Mouse (Mus musculus) liver, embryonic 16.5 days (tissue): ENCODE data around the gene Gm21969. TPM values are rescaled to one million over a fixed set of nuclear protein-coding genes. Genes with fewer than 3 reads are reported as not detected.

Experiments
- ATAC-seq: fragments of 200-750 bp; cut with Nextera tagmentation; 2 replicates; pipeline ENCODE4 v1.8.0; 2017; ENCODE audit warnings: low read depth, mild to moderate bottlenecking, moderate number of reproducible peaks, moderate library complexity
- H3K27ac ChIP-seq: fragments of 300-500 bp; sonication (generic); 2 replicates; pipeline ENCODE4 v1.5.1; 2014; ENCODE audit warnings: mild to moderate bottlenecking, low read length
- H3K27me3 ChIP-seq: fragments of 300-500 bp; sonication (generic); 2 replicates; pipeline ENCODE4 v1.6.1; 2014; ENCODE audit warnings: low read depth, low read length, mixed read lengths; ENCODE audit not compliant: control insufficient read depth, insufficient read depth
- H3K36me3 ChIP-seq: fragments of 300-500 bp; sonication (generic); 2 replicates; pipeline ENCODE4 v1.6.1; 2014; ENCODE audit warnings: mild to moderate bottlenecking; ENCODE audit not compliant: control insufficient read depth, insufficient read depth
- H3K4me1 ChIP-seq: fragments of 300-500 bp; sonication (generic); 2 replicates; pipeline ENCODE4 v1.6.1; 2014; ENCODE audit warnings: low read depth, low read length, mixed read lengths; ENCODE audit not compliant: control insufficient read depth
- H3K4me2 ChIP-seq: fragments of 300-500 bp; sonication (generic); 2 replicates; pipeline ENCODE4 v1.6.1; 2014; ENCODE audit warnings: low read depth, low read length, mixed read lengths
- H3K4me3 ChIP-seq: fragments of 300-500 bp; sonication (generic); 2 replicates; pipeline ENCODE4 v1.5.1; 2014; ENCODE audit warnings: low read depth, mild to moderate bottlenecking, low read length
- H3K9ac ChIP-seq: fragments of 300-500 bp; sonication (generic); 2 replicates; pipeline ENCODE4 v1.6.1; 2014; ENCODE audit warnings: low read depth, low read length
- H3K9me3 ChIP-seq: fragments of 300-500 bp; sonication (generic); replicated peaks from 2 replicates; pipeline ENCODE4 v1.6.1; 2016; ENCODE audit warnings: low read length; ENCODE audit not compliant: control insufficient read depth
- WGBS: fragments of 180-500 bp; shearing (Covaris S2); extraction: QIAGEN DNeasy Blood & Tissue Kit; methylation state at CpG from one replicate; pipeline ENCODE4 v1.1.7; 2014; ENCODE audit not compliant: insufficient replicate concordance; 5-methylcytosine and 5-hydroxymethylcytosine counted together
- polyA plus RNA-seq: library from polyadenylated mRNA; unstranded; fragments of >200 nt; fragmentation: Nextera tagmentation; extraction: Ambion mirVana; gene quantifications from 2 replicates; pipeline ENCODE4 v1.2.1, GENCODE M21; 2015

The Gm21969 gene
- polyA plus RNA-seq, 1 experiment from 2014 or later: 0.02 TPM

DNA sequence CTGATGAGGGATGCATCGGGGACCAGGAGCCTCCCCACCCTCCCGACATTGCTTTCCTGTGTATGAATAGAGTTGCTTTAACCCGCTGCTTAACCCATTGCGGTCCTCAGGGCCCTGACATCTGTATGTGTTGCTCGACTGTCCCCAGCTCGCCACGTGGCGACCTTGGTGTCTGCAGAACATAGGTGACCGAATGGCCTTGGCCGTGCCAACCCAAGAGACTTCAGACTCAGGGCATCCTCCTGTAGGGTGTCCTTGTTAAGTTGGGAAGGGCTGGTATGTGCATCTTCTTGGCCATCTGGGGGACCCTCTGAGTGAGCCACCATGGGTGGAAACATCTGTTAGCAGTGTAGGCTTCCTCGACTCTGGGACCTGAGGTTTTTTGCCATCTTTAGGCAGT lies 2.2 kb downstream of the Gm21969 start:
- ATAC-seq: no peak
- WGBS: 64% methylated on average over 11 of the region's 11 CpGs
- peaks cover 11% of the 10 kb centered on the region for H3K4me1 ChIP-seq

GRCm38 (mm10) chr4:139606732-139607131 lies 3.7 kb downstream of the Gm21969 start:
- Histone ChIP-seq H3K4me2 (no peak overlapping the region), H3K4me1 (peaks cover 8% of the 10 kb centered on the region), H3K27me3 (no peaks in the 10 kb centered on the region), H3K36me3 (no peaks in the 10 kb centered on the region), H3K4me3 (no peak overlapping the region), H3K9ac (no peak overlapping the region), H3K9me3 (no peaks in the 10 kb centered on the region), H3K27ac (no peak overlapping the region)
- ATAC-seq: no peak
- WGBS: 74% methylated on average over 5 of the region's 5 CpGs

More for the DNA sequence above, 2.2 kb downstream of the Gm21969 start:
- no peaks in the 10 kb centered on the region for H3K27me3 ChIP-seq
- no peaks in the 10 kb centered on the region for H3K9me3 ChIP-seq
- H3K4me2 ChIP-seq: no peak overlapping the region
- H3K9ac ChIP-seq: no peak overlapping the region
- no peak overlapping the region for H3K27ac ChIP-seq
- no peak overlapping the region for H3K4me3 ChIP-seq
- no peaks in the 10 kb centered on the region for H3K36me3 ChIP-seq

GRCm38 (mm10) chr4:139608975-139609374 lies 6.0 kb downstream of the Gm21969 start:
- Histone ChIP-seq H3K4me3 (no peak overlapping the region), H3K36me3 (peaks cover 9% of the 10 kb centered on the region), H3K27ac (no peak overlapping the region), H3K4me1 (no peaks in the 10 kb centered on the region), H3K4me2 (no peak overlapping the region), H3K9ac (no peak overlapping the region), H3K9me3 (peaks cover 2% of the 10 kb centered on the region; the same call in 1 of the 2 replicates), H3K27me3 (no peaks in the 10 kb centered on the region)
- no peak for ATAC-seq
- 43% methylated on average over 4 of the region's 4 CpGs for WGBS

DNA sequence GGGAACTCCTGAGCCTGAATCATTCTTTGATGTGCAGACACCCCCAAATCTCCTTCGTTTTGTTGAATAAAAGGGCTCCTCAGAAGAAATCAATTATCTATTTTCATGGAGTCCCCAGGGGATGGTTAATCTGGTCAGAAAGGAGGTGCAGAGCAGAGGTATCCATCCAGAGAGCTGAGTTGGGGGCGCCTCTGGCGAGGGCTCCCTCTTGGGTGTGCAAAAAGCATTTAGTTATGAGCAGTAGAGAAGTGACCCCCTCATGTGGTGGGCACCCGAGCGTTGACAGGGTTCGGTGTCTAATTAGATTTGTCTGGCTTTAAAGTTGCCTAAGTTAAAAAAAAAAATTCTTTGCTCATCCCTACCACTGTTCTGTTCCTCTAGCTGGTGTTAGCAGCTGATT lies 8.0 kb downstream of the Gm21969 start:
- no peak overlapping the region for H3K9ac ChIP-seq

GRCm38 (mm10) chr4:139611542-139611953 lies 8.6 kb downstream of the Gm21969 start:
- H3K9ac ChIP-seq: no peak overlapping the region
- H3K4me1 ChIP-seq: peaks cover 5% of the 10 kb centered on the region; the same call in 1 of the 2 replicates
- peak overlapping the region; percentile 14; the same call in 1 of the 2 replicates for H3K4me2 ChIP-seq
- no peak overlapping the region for H3K4me3 ChIP-seq
- H3K36me3 ChIP-seq: peaks cover 12% of the 10 kb centered on the region
- peaks cover 2% of the 10 kb centered on the region; the same call in 1 of the 2 replicates for H3K9me3 ChIP-seq
- no peak for ATAC-seq
- H3K27ac ChIP-seq: no peak overlapping the region
- WGBS: 3% methylated on average over 10 of the region's 10 CpGs
- no peaks in the 10 kb centered on the region for H3K27me3 ChIP-seq

More for the DNA sequence above, 8.0 kb downstream of the Gm21969 start:
- Histone ChIP-seq H3K9me3 (peaks cover 2% of the 10 kb centered on the region; the same call in 1 of the 2 replicates), H3K27ac (no peak overlapping the region), H3K4me2 (no peak overlapping the region), H3K36me3 (peaks cover 12% of the 10 kb centered on the region), H3K4me1 (peaks cover 2% of the 10 kb centered on the region; the same call in 1 of the 2 replicates), H3K27me3 (no peaks in the 10 kb centered on the region), H3K4me3 (no peak overlapping the region)
- WGBS: 60% methylated on average over 6 of the region's 6 CpGs
- ATAC-seq: no peak

- no peaks in the 10 kb centered on the region for H3K27me3 ChIP-seq
- H3K9ac ChIP-seq: no peak overlapping the region
- no peak overlapping the region for H3K27ac ChIP-seq
- ATAC-seq: no peak
- H3K9me3 ChIP-seq: peaks cover 2% of the 10 kb centered on the region; the same call in 1 of the 2 replicates
- H3K36me3 ChIP-seq: peaks cover 12% of the 10 kb centered on the region
- no peak overlapping the region for H3K4me3 ChIP-seq
- 82% methylated on average over 21 of the region's 21 CpGs for WGBS
- H3K4me2 ChIP-seq: no peak overlapping the region
- H3K4me1 ChIP-seq: peaks cover 8% of the 10 kb centered on the region; the same call in 1 of the 2 replicates
Measured at GRCm38 (mm10) chr4:139614524-139615260, 11.7 kb downstream of the Gm21969 start.

- ATAC-seq: peak; percentile 90
- 10% methylated on average over 24 of the region's 24 CpGs for WGBS
- peak overlapping the region; percentile 70 for H3K4me3 ChIP-seq
- peak overlapping the region; percentile 71 for H3K9ac ChIP-seq
- H3K4me2 ChIP-seq: peak overlapping the region; percentile 82
- peak overlapping the region; percentile 43; the same call in 1 of the 2 replicates for H3K27ac ChIP-seq
- H3K9me3 ChIP-seq: peaks cover 2% of the 10 kb centered on the region; the same call in 1 of the 2 replicates
- no peaks in the 10 kb centered on the region for H3K27me3 ChIP-seq
- peaks cover 12% of the 10 kb centered on the region for H3K36me3 ChIP-seq
- peaks cover 8% of the 10 kb centered on the region; the same call in 1 of the 2 replicates for H3K4me1 ChIP-seq
Measured at GRCm38 (mm10) chr4:139616276-139617000, 13.5 kb downstream of the Gm21969 start.

DNA sequence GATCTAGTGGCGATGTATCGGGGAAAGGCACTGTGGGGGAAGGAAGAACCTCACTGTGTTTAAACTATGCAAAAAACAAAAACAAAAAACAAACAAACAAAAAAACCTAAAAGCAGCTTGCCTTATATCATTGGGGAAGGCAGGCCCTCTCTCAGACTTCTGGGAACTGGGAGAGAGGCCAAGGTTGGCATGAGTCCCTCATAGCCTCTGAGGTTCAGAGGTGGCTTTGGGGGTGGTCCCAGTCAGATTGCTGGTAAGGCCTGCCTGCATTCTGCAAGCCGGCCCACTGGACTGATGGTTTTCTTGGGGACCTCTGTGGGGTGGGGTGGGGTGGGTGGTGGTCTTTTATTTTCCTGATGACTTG lies 14.0 kb downstream of the Gm21969 start:
- Histone ChIP-seq H3K36me3 (peaks cover 12% of the 10 kb centered on the region), H3K9me3 (peaks cover 2% of the 10 kb centered on the region; the same call in 1 of the 2 replicates), H3K27ac (0 out of 2 replicates have a peak overlapping the region, but pooled peaks have one; percentile 43), H3K4me3 (peak overlapping the region; percentile 70), H3K4me2 (peak overlapping the region; percentile 82), H3K9ac (peak overlapping the region; percentile 71), H3K27me3 (no peaks in the 10 kb centered on the region), H3K4me1 (peaks cover 13% of the 10 kb centered on the region)
- WGBS: 40% methylated on average over 3 of the region's 3 CpGs
- ATAC-seq: no peak
